Mouse (Mus musculus): ENCODE data around the gene Sf3b3. TPM values are rescaled to one million over a fixed set of nuclear protein-coding genes. Genes with fewer than 3 reads are reported as not detected.
"Not testable (repeated sequence)": the region's sequence is repeated elsewhere in the genome, so short reads cannot be mapped to it uniquely, and the experiment has no call there.

The Sf3b3 gene
- polyA plus RNA-seq, 1 experiment from 2014 or later: 238 TPM

DNA sequence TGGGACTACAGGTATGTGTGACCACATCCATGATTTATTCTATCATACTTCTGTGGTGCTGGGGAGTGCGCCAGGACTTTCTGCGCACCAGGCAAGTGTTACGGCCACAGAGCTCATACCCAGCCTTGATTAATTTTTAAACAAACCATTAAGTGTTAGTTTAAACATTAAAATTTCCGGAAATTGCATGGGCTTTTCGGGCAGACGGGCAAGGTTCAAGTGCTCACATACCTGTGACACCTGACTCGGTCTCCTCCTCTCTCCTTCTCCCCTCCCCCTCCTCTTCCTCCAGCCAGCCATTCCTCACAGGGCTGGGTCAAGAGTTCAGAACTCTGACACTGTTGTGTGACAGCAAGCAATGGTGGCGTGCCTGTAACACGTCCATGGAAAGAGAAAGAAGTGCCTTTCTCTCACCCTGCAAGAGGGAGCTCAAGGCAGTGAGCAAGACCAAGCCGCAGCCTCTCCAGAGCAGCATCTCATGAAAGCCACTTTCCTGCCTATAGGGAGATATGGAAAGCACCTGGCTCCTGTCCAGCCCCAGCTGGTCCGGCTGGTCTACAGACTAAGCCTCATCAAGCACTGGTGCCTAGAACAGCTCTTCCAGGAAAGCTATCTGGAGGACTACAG lies 53.9 kb downstream of the Sf3b3 start:
- Histone ChIP-seq H3K36me3 (no peaks in the 10 kb centered on the region), H3K4me1 (peaks cover 7% of the 10 kb centered on the region; the same call in 1 of the 2 replicates), H3K27ac (no peak overlapping the region), H3K4me3 (no peak overlapping the region), H3K27me3 (ENCODE audit: low read depth, poor library complexity, severe bottlenecking) (no peaks in the 10 kb centered on the region), H3K9me3 (replicated peaks) (no peaks in the 10 kb centered on the region)
- DNase-seq (ENCODE audit: low spot score): no peak
- 78% methylated on average over 11 of the region's 11 CpGs for WGBS

DNA sequence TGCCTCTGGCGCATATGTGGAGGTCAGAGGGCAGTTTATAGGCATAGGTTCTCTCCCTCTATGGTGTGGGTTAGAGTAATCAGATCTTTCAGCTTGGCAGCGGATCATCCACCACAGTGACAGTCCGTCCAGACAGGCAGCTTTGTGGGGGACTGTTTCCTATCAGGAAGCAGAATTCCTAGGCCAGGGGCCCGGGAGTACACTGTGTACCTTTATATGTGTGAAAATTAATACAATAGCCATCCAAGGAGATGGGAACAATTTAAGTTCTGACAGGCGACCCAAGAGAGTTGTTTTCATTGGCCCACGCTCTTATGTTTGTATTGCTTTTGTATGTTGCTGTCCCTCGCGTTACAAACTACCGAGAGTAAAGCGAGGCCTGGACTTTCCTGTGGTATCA lies 55.4 kb downstream of the Sf3b3 start:
- no peaks in the 10 kb centered on the region for H3K36me3 ChIP-seq
- H3K4me3 ChIP-seq: no peak overlapping the region
- WGBS: 83% methylated on average over 10 of the region's 10 CpGs
- H3K27ac ChIP-seq: no peak overlapping the region
- H3K4me1 ChIP-seq: peaks cover 7% of the 10 kb centered on the region; the same call in 1 of the 2 replicates
- no peak for DNase-seq (ENCODE audit: low spot score)
- no peaks in the 10 kb centered on the region for H3K27me3 ChIP-seq (ENCODE audit: low read depth, poor library complexity, severe bottlenecking)
- H3K9me3 ChIP-seq (replicated peaks): no peaks in the 10 kb centered on the region

DNA sequence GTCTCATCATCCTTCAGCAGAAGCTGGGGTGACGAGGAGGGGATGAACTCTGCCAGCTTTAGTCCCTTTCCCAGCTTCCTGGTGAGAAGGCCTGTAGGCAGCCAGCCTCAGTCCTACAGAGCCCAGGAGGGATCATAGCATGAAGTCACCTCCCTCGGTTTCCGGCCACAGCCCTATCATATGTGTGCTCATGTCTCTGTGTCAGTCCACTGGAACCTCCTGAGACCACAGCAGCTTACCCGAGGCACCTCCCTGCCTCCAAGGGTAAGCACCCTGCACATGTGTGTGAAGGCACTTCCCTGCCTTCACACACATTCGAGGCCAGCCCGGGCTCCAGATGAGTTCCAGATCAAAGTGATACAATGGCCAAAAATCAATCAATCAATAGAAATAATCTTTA lies 56.3 kb downstream of the Sf3b3 start:
- Histone ChIP-seq H3K27ac (no peak overlapping the region), H3K27me3 (ENCODE audit: low read depth, poor library complexity, severe bottlenecking) (no peaks in the 10 kb centered on the region), H3K4me1 (peaks cover 7% of the 10 kb centered on the region; the same call in 1 of the 2 replicates), H3K9me3 (replicated peaks) (no peaks in the 10 kb centered on the region), H3K4me3 (no peak overlapping the region), H3K36me3 (no peaks in the 10 kb centered on the region)
- DNase-seq (ENCODE audit: low spot score): no peak
- WGBS: 67% methylated on average over 6 of the region's 6 CpGs

DNA sequence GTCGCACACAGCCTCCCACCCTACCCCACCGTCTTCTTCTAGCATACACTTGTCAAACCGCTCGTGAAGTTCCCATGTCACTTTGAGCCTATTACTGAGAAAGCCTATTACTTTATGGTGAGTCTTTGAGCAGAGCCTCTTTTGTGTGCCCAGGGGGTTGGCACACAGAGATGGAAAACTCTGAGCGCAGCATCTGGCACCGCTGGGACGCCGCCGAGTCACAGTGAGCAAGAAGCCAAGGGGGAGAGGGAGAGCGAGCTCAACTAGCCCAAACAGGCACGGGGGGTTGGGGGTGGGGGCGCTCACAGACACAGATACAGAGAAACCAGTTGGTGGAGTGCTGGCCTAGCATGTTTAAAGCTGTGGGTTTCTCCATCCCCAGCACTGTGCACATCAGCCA lies 57.0 kb downstream of the Sf3b3 start:
- Histone ChIP-seq H3K27ac (no peak overlapping the region), H3K4me3 (no peak overlapping the region), H3K27me3 (ENCODE audit: low read depth, poor library complexity, severe bottlenecking) (no peaks in the 10 kb centered on the region), H3K4me1 (peaks cover 7% of the 10 kb centered on the region; the same call in 1 of the 2 replicates), H3K36me3 (no peaks in the 10 kb centered on the region), H3K9me3 (replicated peaks) (no peaks in the 10 kb centered on the region)
- DNase-seq (ENCODE audit: low spot score): no peak
- WGBS: 58% methylated on average over 12 of the region's 12 CpGs

DNA sequence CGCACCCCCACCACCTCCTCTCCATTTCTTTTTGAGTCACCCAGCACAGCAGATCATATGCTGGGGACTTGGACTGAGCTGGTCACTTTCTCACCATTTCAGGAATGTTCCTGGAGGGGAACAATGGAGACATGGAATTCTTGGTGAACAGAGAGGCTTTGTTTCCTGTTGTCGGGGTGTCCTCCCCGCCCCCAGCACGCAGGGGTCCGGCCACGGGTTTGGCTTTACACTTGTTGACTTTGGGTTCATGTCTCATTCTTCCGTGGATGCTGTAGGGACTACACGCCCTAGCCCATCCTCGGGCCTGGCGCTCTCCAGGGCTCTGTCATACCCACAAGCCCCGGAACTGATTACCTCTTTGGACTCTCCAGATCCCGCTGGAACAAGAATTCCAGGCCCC lies 57.6 kb downstream of the Sf3b3 start:
- Histone ChIP-seq H3K4me3 (no peak overlapping the region), H3K9me3 (replicated peaks) (no peaks in the 10 kb centered on the region), H3K27me3 (ENCODE audit: low read depth, poor library complexity, severe bottlenecking) (no peaks in the 10 kb centered on the region), H3K4me1 (peaks cover 7% of the 10 kb centered on the region; the same call in 1 of the 2 replicates), H3K27ac (no peak overlapping the region), H3K36me3 (no peaks in the 10 kb centered on the region)
- WGBS: 73% methylated on average over 12 of the region's 12 CpGs
- DNase-seq (ENCODE audit: low spot score): no peak

DNA sequence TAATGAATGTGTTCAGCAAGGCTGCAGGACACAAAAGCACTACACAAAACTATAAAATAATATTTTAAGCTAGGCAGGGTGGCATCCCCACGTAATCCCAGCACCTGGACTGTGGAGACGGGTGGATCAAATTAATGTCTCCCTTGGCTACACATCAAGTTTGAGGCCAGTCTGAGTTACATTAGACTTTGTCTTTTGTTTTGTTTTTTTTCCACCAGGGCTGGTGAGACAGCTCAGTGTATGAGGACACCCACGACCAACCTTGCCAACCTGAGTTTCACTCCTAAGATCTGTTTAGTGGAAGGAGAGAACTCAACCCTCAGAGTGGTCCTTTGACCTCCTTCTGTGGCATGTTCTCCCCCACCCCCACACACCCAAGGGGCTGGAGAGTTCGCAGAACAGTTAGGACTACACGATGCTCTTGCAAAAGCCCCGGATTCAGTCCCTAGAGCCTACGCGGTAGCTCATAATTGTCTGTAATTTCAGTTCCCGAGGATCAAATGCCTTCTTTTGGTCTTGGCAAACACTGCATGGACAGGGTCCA lies 59.1 kb downstream of the Sf3b3 start:
- Histone ChIP-seq H3K36me3 (no peaks in the 10 kb centered on the region), H3K4me3 (no peak overlapping the region), H3K27ac (no peak overlapping the region), H3K27me3 (ENCODE audit: low read depth, poor library complexity, severe bottlenecking) (no peaks in the 10 kb centered on the region), H3K9me3 (replicated peaks) (no peaks in the 10 kb centered on the region), H3K4me1 (peaks cover 3% of the 10 kb centered on the region; the same call in 1 of the 2 replicates)
- 89% methylated on average over 9 of the region's 9 CpGs for WGBS
- no peak for DNase-seq (ENCODE audit: low spot score)

DNA sequence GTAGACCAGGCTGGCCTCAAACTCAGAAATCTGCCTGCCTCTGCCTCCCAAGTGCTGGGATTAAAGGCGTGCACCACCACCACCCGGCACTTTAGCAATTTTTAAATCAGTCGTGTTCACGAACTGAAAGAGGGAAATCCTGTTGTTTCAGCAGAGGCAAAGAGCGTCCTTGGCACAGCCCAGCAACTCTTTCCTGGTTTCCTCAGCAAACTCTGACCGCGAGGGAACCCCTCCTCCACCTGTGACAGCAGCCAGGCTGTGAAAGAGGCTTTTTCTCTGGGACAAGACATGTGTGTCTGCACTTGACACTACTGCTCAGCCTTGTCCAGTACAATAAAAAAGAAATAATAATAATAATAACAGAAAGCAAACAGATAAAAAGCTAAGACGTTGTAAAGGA lies 59.7 kb downstream of the Sf3b3 start:
- Histone ChIP-seq H3K4me3 (no peak overlapping the region), H3K27me3 (ENCODE audit: low read depth, poor library complexity, severe bottlenecking) (no peaks in the 10 kb centered on the region), H3K27ac (no peak overlapping the region), H3K9me3 (replicated peaks) (no peaks in the 10 kb centered on the region), H3K36me3 (no peaks in the 10 kb centered on the region), H3K4me1 (peaks cover 3% of the 10 kb centered on the region; the same call in 1 of the 2 replicates)
- no peak for DNase-seq (ENCODE audit: low spot score)
- 92% methylated on average over 8 of the region's 8 CpGs for WGBS

DNA sequence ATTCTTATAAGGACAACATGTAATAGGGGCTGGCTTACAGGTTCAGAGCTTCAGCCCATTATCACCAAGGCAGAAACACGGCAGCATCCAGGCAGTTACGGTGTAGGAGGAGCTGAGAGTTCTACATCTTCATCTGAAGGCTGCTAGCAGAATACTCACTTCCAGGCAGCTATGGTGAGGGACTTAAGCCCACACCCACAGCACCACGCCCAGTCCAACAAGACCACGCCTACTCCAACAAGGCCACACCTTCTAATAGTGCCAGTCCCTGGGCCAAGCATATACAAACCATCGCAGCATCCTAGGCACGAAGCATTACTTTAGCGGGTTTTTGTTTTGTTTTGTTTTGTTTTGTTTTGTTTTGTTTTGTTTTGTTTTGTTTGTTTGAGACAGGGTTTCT lies 60.1 kb downstream of the Sf3b3 start:
- H3K4me3 ChIP-seq; H3K9me3 ChIP-seq (replicated peaks); H3K36me3 ChIP-seq; H3K4me1 ChIP-seq; H3K27ac ChIP-seq; H3K27me3 ChIP-seq (ENCODE audit: low read depth, poor library complexity, severe bottlenecking); DNase-seq (ENCODE audit: low spot score): not testable (repeated sequence)
- 74% methylated on average over 7 of the region's 7 CpGs for WGBS

DNA sequence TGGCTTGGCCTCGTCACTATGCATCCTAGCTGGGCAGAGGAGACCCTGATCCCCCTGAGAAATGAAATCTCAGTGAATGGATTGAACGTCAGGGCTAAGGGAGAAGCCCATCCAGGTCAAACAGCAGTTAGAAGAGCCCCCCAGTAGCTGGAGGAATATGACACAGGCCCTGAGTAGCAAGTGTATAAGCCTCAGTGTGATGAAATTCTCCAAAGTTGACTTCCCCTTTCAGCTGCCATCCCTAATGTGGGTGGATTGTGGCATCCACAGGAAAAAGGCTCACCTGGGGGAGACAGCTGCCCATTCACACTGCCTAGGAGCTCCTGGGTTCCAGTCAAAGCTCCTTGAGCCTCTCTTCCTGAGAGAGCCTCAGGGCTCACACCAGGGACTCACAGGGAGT lies 61.2 kb downstream of the Sf3b3 start:
- Histone ChIP-seq H3K9me3 (replicated peaks) (no peaks in the 10 kb centered on the region), H3K27me3 (ENCODE audit: low read depth, poor library complexity, severe bottlenecking) (no peaks in the 10 kb centered on the region), H3K36me3 (no peaks in the 10 kb centered on the region), H3K4me3 (no peak overlapping the region), H3K27ac (no peak overlapping the region), H3K4me1 (peaks cover 3% of the 10 kb centered on the region; the same call in 1 of the 2 replicates)
- WGBS: 73% methylated on average over 2 of the region's 2 CpGs
- DNase-seq (ENCODE audit: low spot score): no peak

DNA sequence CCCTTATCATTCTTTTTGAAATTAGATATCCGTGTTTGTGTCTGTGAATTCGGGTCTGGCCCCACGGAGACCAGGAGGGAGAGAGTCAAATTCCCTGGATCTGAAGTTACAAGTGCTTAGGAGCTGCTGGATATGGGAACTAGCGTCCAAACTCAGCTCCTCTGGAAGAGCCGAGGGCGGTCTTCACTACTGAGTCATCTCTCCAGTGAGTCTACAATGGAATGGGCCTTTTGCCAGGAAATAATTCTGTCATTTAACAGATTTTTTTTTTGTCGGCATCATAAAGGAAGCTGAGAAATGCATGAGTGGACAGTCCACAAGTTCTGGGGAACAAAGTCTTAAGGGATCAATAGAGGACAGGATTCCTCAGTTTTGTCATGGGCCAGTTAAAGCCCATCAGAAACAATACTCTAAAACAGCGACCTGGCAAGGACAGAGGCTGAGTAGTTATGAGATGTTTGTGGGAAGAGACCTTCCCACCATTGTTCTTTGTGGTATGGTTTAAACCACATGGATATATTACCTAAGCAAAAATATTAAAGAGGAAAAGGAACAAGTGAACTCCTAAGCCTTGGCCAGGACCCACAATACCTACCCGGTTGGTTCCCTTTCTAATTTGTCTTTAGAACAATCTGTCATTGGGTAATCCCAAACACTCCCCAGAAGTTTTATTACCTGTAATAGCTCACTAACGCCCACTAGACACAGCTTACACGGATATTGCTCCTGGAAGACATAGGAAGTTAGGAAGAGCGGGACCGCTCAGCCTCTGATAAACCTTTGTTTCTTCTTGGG lies 66.5 kb downstream of the Sf3b3 start:
- H3K36me3 ChIP-seq: no peaks in the 10 kb centered on the region
- 86% methylated on average over 13 of the region's 13 CpGs for WGBS
- no peaks in the 10 kb centered on the region for H3K9me3 ChIP-seq (replicated peaks)
- H3K27ac ChIP-seq: no peak overlapping the region
- no peak for DNase-seq (ENCODE audit: low spot score)
- no peaks in the 10 kb centered on the region for H3K4me1 ChIP-seq
- no peak overlapping the region for H3K4me3 ChIP-seq
- no peaks in the 10 kb centered on the region for H3K27me3 ChIP-seq (ENCODE audit: low read depth, poor library complexity, severe bottlenecking)

DNA sequence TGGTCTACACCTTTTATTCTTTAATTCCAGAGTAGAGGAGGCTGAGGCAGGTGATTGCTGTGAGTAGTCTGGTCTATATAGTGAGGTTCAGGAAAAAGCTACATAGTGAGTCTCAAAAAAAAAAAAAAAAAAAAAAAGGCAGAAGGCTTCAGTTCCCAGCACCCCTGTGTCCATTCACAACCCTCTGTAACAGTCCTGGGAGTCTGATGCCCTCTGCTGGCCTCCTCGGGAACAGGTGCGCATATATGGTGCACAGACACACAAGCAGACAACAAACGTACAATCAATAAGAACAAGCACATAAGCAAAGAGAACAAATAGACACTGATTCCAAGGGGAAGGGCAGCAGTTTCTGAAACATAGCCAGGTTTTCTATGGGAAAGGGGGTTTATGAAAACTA lies 70.3 kb downstream of the Sf3b3 start:
- Histone ChIP-seq H3K9me3 (replicated peaks) (no peaks in the 10 kb centered on the region), H3K27ac (no peak overlapping the region), H3K4me1 (no peaks in the 10 kb centered on the region), H3K27me3 (ENCODE audit: low read depth, poor library complexity, severe bottlenecking) (no peaks in the 10 kb centered on the region), H3K36me3 (no peaks in the 10 kb centered on the region), H3K4me3 (no peak overlapping the region)
- no peak for DNase-seq (ENCODE audit: low spot score)
- WGBS: 96% methylated on average over 3 of the region's 3 CpGs

DNA sequence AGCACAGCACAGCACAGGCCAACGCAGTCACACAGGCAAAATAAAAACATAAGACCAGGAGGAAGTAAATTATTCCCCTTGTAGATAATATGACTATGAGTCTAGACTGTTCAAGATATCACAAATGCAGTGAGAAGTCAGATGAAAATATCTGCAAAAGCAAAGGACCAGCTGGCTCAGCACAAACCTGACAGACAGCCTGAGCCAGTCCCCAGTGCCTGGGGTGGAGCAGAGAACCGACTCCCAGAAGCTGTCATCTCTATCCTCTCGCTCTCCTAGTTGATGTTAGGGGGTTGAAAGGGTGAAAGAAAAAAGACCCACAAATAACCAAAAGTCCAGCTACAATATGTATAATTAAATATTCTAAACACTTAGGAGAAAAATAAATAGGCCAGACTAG lies 70.9 kb downstream of the Sf3b3 start:
- WGBS: 84% methylated on average over 3 of the region's 3 CpGs
- Histone ChIP-seq H3K4me1 (no peaks in the 10 kb centered on the region), H3K4me3 (no peak overlapping the region), H3K27me3 (ENCODE audit: low read depth, poor library complexity, severe bottlenecking) (no peaks in the 10 kb centered on the region), H3K9me3 (replicated peaks) (no peaks in the 10 kb centered on the region), H3K27ac (no peak overlapping the region), H3K36me3 (no peaks in the 10 kb centered on the region)
- no peak for DNase-seq (ENCODE audit: low spot score)

DNA sequence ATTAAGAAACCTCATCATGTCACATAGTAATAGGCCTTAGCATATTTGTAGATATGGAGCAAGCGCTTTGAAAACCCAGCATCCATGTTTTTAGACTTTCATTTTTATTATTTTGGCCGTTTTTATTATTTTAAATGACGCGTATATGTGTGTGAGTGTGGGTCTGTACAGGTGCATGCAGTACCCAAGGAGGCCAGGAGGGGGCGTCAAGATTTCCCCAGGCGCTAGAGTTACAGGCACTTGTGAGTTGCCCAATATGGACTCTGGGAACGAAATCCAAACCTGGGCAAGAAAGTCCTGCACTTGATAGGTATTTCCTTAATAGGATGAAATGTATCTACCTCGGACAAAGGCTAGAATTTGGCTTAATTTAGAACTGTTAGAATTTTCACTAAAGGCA lies 71.3 kb downstream of the Sf3b3 start:
- Histone ChIP-seq H3K27me3 (ENCODE audit: low read depth, poor library complexity, severe bottlenecking) (no peaks in the 10 kb centered on the region), H3K4me3 (no peak overlapping the region), H3K27ac (no peak overlapping the region), H3K9me3 (replicated peaks) (no peaks in the 10 kb centered on the region), H3K36me3 (no peaks in the 10 kb centered on the region), H3K4me1 (no peaks in the 10 kb centered on the region)
- DNase-seq (ENCODE audit: low spot score): no peak
- WGBS: 72% methylated on average over 8 of the region's 8 CpGs
